Mouse (Mus musculus) liver, embryonic 11.5 days (tissue): Measurements from ENCODE around the gene Snd1. TPM values are rescaled to one million over a fixed set of nuclear protein-coding genes. Genes with fewer than 3 reads are reported as not detected.

Experiments used
- ATAC-seq: fragments of 200-750 bp; cut with Nextera tagmentation; replicated peaks from 2 replicates; pipeline ENCODE4 v1.8.0; 2017; ENCODE audit warnings: moderate number of reproducible peaks, mild to moderate bottlenecking, moderate TSS enrichment, moderate library complexity; ENCODE audit not compliant: low FRiP score
- DNase-seq: peaks from one replicate; pipeline ENCODE4 v3.0.0-alpha.2; 2017; ENCODE audit warnings: low spot score
- H3K27ac ChIP-seq: fragments of 300-500 bp; sonication (generic); 2 replicates; pipeline ENCODE4 v1.5.1; 2014; ENCODE audit warnings: mild to moderate bottlenecking, low read depth, low read length, control low read depth
- H3K27me3 ChIP-seq: fragments of 300-500 bp; sonication (generic); replicated peaks from 2 replicates; pipeline ENCODE4 v1.6.1; 2014; ENCODE audit warnings: low read length, mixed read lengths; ENCODE audit not compliant: control insufficient read depth, insufficient read depth
- H3K36me3 ChIP-seq: fragments of 300-500 bp; sonication (generic); 2 replicates; pipeline ENCODE4 v1.6.1; 2014; ENCODE audit warnings: mild to moderate bottlenecking, low read length, moderate library complexity, mixed read lengths; ENCODE audit not compliant: control insufficient read depth, insufficient read depth
- H3K4me1 ChIP-seq: fragments of 300-500 bp; sonication (generic); replicated peaks from 2 replicates; pipeline ENCODE4 v1.6.1; 2014; ENCODE audit warnings: low read length, mixed read lengths; ENCODE audit not compliant: control insufficient read depth, insufficient read depth
- H3K4me2 ChIP-seq: fragments of 300-500 bp; sonication (generic); 2 replicates; pipeline ENCODE4 v1.6.1; 2014; ENCODE audit warnings: mild to moderate bottlenecking, control low read depth, moderate library complexity
- H3K4me3 ChIP-seq: fragments of 300-500 bp; sonication (generic); 2 replicates; pipeline ENCODE4 v1.5.1; 2014; ENCODE audit warnings: low read depth, low read length, control low read depth
- H3K9ac ChIP-seq: fragments of 300-500 bp; sonication (generic); 2 replicates; pipeline ENCODE4 v1.6.1; 2014; ENCODE audit warnings: low read depth, low read length, control low read depth
- H3K9me3 ChIP-seq: fragments of 300-500 bp; sonication (generic); 2 replicates; pipeline ENCODE4 v1.6.1; 2016; ENCODE audit warnings: low read length, inconsistent platforms, mixed read lengths; ENCODE audit not compliant: control insufficient read depth
- WGBS: fragments of 180-500 bp; shearing (Covaris S2); extraction: QIAGEN DNeasy Blood & Tissue Kit; methylation state at CpG from one replicate; pipeline ENCODE4 v1.1.7; 2014; 5-methylcytosine and 5-hydroxymethylcytosine counted together
- polyA plus RNA-seq: library from polyadenylated mRNA; unstranded; fragments of >200 nt; fragmentation: Nextera tagmentation; extraction: Ambion mirVana; gene quantifications from 2 replicates; pipeline ENCODE4 v1.2.1, GENCODE M21; 2014

Gene Snd1
- polyA plus RNA-seq, 1 experiment from 2014 or later: 107 TPM

- H3K27ac ChIP-seq: no peak overlapping the region
- H3K27me3 ChIP-seq: no peaks in the 10 kb centered on the region
- DNase-seq: no peak
- ATAC-seq: no peak
- peaks cover 10% of the 10 kb centered on the region for H3K4me1 ChIP-seq
- no peaks in the 10 kb centered on the region for H3K9me3 ChIP-seq
- H3K9ac ChIP-seq: no peak overlapping the region
- H3K4me2 ChIP-seq: no peak overlapping the region
- WGBS: 78% methylated on average over 5 of the region's 5 CpGs
- no peaks in the 10 kb centered on the region; the same call in 1 of the 2 replicates for H3K36me3 ChIP-seq
- H3K4me3 ChIP-seq: no peak overlapping the region
Measured at GRCm38 (mm10) chr6:28733884-28734647, 259.1 kb downstream of the Snd1 start.

- no peak for ATAC-seq
- Histone ChIP-seq H3K36me3 (no peaks in the 10 kb centered on the region; the same call in 1 of the 2 replicates), H3K4me3 (no peak overlapping the region), H3K4me2 (no peak overlapping the region), H3K27ac (no peak overlapping the region), H3K9ac (no peak overlapping the region), H3K27me3 (no peaks in the 10 kb centered on the region), H3K4me1 (peaks cover 10% of the 10 kb centered on the region), H3K9me3 (no peaks in the 10 kb centered on the region)
- DNase-seq: no peak
- 68% methylated on average over 9 of the region's 9 CpGs for WGBS
Measured at GRCm38 (mm10) chr6:28735116-28735515, 260.2 kb downstream of the Snd1 start.

GRCm38 (mm10) chr6:28736665-28737064 lies 261.7 kb downstream of the Snd1 start:
- no peak overlapping the region for H3K27ac ChIP-seq
- DNase-seq (no peak), ATAC-seq (no peak)
- H3K4me3 ChIP-seq: no peak overlapping the region
- H3K9ac ChIP-seq: no peak overlapping the region
- H3K4me2 ChIP-seq: no peak overlapping the region
- peaks cover 6% of the 10 kb centered on the region for H3K4me1 ChIP-seq
- no peaks in the 10 kb centered on the region for H3K9me3 ChIP-seq
- no peaks in the 10 kb centered on the region; the same call in 1 of the 2 replicates for H3K36me3 ChIP-seq
- no peaks in the 10 kb centered on the region for H3K27me3 ChIP-seq
- 85% methylated on average over 7 of the region's 7 CpGs for WGBS

- Histone ChIP-seq H3K9ac (no peak overlapping the region), H3K4me1 (peaks cover 6% of the 10 kb centered on the region), H3K36me3 (no peaks in the 10 kb centered on the region; the same call in 1 of the 2 replicates), H3K4me2 (no peak overlapping the region), H3K27me3 (no peaks in the 10 kb centered on the region), H3K4me3 (no peak overlapping the region), H3K9me3 (no peaks in the 10 kb centered on the region), H3K27ac (no peak overlapping the region)
- no peak for DNase-seq
- 59% methylated on average over 1 of the region's 1 CpGs for WGBS
- ATAC-seq: no peak
Measured at GRCm38 (mm10) chr6:28737601-28738000, 262.7 kb downstream of the Snd1 start.

GRCm38 (mm10) chr6:28743586-28743985 lies 268.6 kb downstream of the Snd1 start:
- Histone ChIP-seq H3K4me2 (no peak overlapping the region), H3K9ac (no peak overlapping the region), H3K27ac (no peak overlapping the region), H3K4me1 (no peaks in the 10 kb centered on the region), H3K36me3 (peaks cover 7% of the 10 kb centered on the region; the same call in 1 of the 2 replicates), H3K9me3 (no peaks in the 10 kb centered on the region), H3K27me3 (no peaks in the 10 kb centered on the region), H3K4me3 (no peak overlapping the region)
- 66% methylated on average over 1 of the region's 1 CpGs for WGBS
- DNase-seq (no peak), ATAC-seq (no peak)

- H3K27me3 ChIP-seq: no peaks in the 10 kb centered on the region
- H3K27ac ChIP-seq: no peak overlapping the region
- H3K9ac ChIP-seq: no peak overlapping the region
- H3K4me3 ChIP-seq: no peak overlapping the region
- peaks cover 7% of the 10 kb centered on the region; the same call in 1 of the 2 replicates for H3K36me3 ChIP-seq
- no peak overlapping the region for H3K4me2 ChIP-seq
- WGBS: 88% methylated on average over 7 of the region's 7 CpGs
- DNase-seq: no peak
- no peak for ATAC-seq
- H3K4me1 ChIP-seq: no peaks in the 10 kb centered on the region
- no peaks in the 10 kb centered on the region for H3K9me3 ChIP-seq
Measured at GRCm38 (mm10) chr6:28745864-28746263, 270.9 kb downstream of the Snd1 start.

GRCm38 (mm10) chr6:28747025-28747424 lies 272.1 kb downstream of the Snd1 start:
- Histone ChIP-seq H3K27me3 (no peaks in the 10 kb centered on the region), H3K4me3 (no peak overlapping the region), H3K27ac (no peak overlapping the region), H3K4me1 (no peaks in the 10 kb centered on the region), H3K4me2 (no peak overlapping the region), H3K9me3 (no peaks in the 10 kb centered on the region), H3K9ac (no peak overlapping the region), H3K36me3 (peaks cover 7% of the 10 kb centered on the region; the same call in 1 of the 2 replicates)
- no peak for ATAC-seq
- DNase-seq: no peak
- WGBS: 88% methylated on average over 5 of the region's 5 CpGs

- Histone ChIP-seq H3K4me1 (no peaks in the 10 kb centered on the region), H3K36me3 (peaks cover 7% of the 10 kb centered on the region; the same call in 1 of the 2 replicates), H3K27me3 (no peaks in the 10 kb centered on the region), H3K9me3 (no peaks in the 10 kb centered on the region), H3K4me2 (no peak overlapping the region), H3K4me3 (no peak overlapping the region), H3K27ac (no peak overlapping the region), H3K9ac (no peak overlapping the region)
- DNase-seq (no peak), ATAC-seq (no peak)
- 80% methylated on average over 14 of the region's 14 CpGs for WGBS
Measured at GRCm38 (mm10) chr6:28747931-28748670, 273.2 kb downstream of the Snd1 start.
